Mouse (Mus musculus) gastrocnemius, postnatal 4 days (tissue): ENCODE results near the gene Cyp4f39. TPM values are rescaled to one million over a fixed set of nuclear protein-coding genes. Genes with fewer than 3 reads are reported as not detected.
"Not testable (repeated sequence)": the region's sequence is repeated elsewhere in the genome, so short reads cannot be mapped to it uniquely, and the experiment has no call there.

Experiments used
- DNase-seq, 2 experiments: peaks; one replicate each; pipeline ENCODE4 v3.0.0; 2021 to 2022; ENCODE audit warnings: low spot score in 2 of 2, mixed read lengths in 2 of 2
- total RNA-seq, 2 experiments: library from RNA; stranded (reverse); gene quantifications; 2 replicates each; pipeline ENCODE4 v1.2.3; 2021

Gene Cyp4f39
- total RNA-seq, 2 experiments from 2014 or later = not detected

GRCm38 (mm10) chr17:32528408-32529337, 76.2 kb downstream of the Cyp4f39 start:
- DNase-seq = peak; percentile 62 to 79

- DNase-seq = not testable (repeated sequence)
Observed at GRCm38 (mm10) chr17:32532356-32532755, 79.8 kb downstream of the Cyp4f39 start.

GRCm38 (mm10) chr17:32534068-32534467, 81.5 kb downstream of the Cyp4f39 start:
- no peak for DNase-seq

- peak; percentile 83 to 89 for DNase-seq
Observed at GRCm38 (mm10) chr17:32536051-32536866, 83.7 kb downstream of the Cyp4f39 start, which contains the start of gene Cyp4f16. TSS of gene Cyp4f16 (plus strand) at chr17:32536558.

GRCm38 (mm10) chr17:32536867-32537250, 84.3 kb downstream of the Cyp4f39 start:
- no peak for DNase-seq

Other genes with a start within 250 kb of the Cyp4f39 start
- 10 to 100 TPM; 86.5 to 98.4 TPM for gene Brd4, start 168.0 kb upstream of the Cyp4f39 start, total RNA-seq
- gene Akap8, start 131.5 kb upstream of the Cyp4f39 start, total RNA-seq = 10 to 100 TPM; 50.8 to 75.1 TPM
- 10 to 100 TPM; 36.7 to 50.5 TPM for gene Akap8l, start 102.1 kb upstream of the Cyp4f39 start, total RNA-seq
- 10 to 100 TPM; 32.6 to 34.3 TPM for gene Wiz, start 63.3 kb upstream of the Cyp4f39 start, total RNA-seq
- gene Rasal3, start 49.1 kb upstream of the Cyp4f39 start, total RNA-seq = 1 to 10 TPM in 1 of 2 experiments, under 1 TPM in 1; 0.47 to 1.5 TPM
- gene Pglyrp2, start 28.6 kb upstream of the Cyp4f39 start, total RNA-seq = under 1 TPM in 1 of 2 experiments, not detected in 1; 0.60 TPM
- 1 to 10 TPM; 2.1 to 3.3 TPM for gene Cyp4f17, start 53.3 kb downstream of the Cyp4f39 start, total RNA-seq
- gene Cyp4f16, start 83.8 kb downstream of the Cyp4f39 start, total RNA-seq = 1 to 10 TPM; 5.2 to 9.1 TPM
- not detected for gene Cyp4f37, start 168.6 kb downstream of the Cyp4f39 start, total RNA-seq
- gene Cyp4f40, start 206.2 kb downstream of the Cyp4f39 start, total RNA-seq = not detected
- not detected for gene Cyp4f15, start 232.9 kb downstream of the Cyp4f39 start, total RNA-seq